Mouse (Mus musculus): ENCODE results near the gene Vmn2r114. TPM values are rescaled to one million over a fixed set of nuclear protein-coding genes. Genes with fewer than 3 reads are reported as not detected.
"Not testable (repeated sequence)": the region's sequence is repeated elsewhere in the genome, so short reads cannot be mapped to it uniquely, and the experiment has no call there.

The Vmn2r114 gene
- total RNA-seq (2014; fragmentation: Nextera tagmentation) (not detected in 2 replicates), total RNA-seq (2017) (not detected in 2 replicates)

DNA sequence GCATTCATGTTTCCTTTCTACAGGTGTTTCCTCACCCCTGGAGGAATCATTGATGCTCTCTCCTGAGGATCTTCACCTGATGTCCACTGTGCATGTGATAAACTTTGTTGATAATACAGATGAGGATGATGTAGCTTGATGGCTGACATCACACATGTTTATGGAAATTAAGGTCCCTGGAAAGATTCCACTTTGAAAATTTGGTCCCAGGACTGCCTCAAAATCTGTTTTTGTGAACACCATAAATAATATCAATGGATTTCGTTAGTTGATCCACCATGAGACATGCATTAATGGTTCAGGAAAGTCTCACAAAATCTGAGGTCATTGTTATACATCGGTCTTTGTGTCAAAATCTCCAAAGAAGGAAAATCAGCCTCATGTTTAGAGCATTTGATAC lies at the start of gene Vmn2r114:
Gene Vmn2r114 (minus strand): TSS at position 101 of the 400 bp plus-strand sequence.
- not testable (repeated sequence) for ATAC-seq (replicated peaks; ENCODE audit: poor library complexity, severe bottlenecking)

DNA sequence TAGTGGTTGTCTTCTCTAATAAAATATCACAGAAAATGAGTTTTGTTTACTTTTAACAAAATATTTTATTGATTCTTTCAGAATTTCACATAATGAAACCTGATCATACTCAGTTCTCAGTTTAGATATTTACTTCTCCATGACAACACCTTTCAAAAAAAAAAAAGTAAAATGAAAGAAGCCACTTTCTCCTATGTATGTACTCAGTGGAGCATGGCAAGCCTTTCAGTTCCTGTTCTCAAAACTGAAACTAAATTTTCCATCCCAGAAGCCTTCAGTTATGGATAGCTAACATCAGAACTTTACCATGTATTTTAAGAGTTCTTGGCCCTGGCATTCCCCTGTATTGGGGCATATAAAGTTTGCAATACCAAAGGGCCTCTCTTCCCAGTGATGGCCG lies 39.3 kb upstream of the Vmn2r114 start:
- no peak for ATAC-seq (replicated peaks; ENCODE audit: poor library complexity, severe bottlenecking)

DNA sequence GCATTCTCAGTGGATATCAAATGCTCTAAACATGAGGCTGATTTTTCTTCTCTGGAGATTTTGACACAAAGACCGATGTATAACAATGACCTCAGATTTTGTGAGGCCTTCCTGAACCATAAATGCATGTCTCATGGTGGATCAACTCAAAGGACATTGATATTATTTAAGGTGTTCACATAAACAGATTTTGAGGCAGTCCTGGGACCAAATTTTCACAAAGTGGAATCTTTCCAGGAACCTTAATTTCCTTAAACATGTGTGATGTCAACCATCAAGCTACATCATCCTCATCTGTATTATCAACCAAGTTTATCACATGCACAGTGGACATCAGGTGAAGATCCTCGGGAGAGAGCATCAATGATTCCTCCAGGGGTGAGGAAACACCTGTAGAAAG lies 31.1 kb upstream of the Vmn2r114 start, which contains the start of gene Vmn2r115:
Gene Vmn2r115 (plus strand): TSS at position 301 of the 400 bp plus-strand sequence.
- ATAC-seq (replicated peaks; ENCODE audit: poor library complexity, severe bottlenecking): not testable (repeated sequence)

DNA sequence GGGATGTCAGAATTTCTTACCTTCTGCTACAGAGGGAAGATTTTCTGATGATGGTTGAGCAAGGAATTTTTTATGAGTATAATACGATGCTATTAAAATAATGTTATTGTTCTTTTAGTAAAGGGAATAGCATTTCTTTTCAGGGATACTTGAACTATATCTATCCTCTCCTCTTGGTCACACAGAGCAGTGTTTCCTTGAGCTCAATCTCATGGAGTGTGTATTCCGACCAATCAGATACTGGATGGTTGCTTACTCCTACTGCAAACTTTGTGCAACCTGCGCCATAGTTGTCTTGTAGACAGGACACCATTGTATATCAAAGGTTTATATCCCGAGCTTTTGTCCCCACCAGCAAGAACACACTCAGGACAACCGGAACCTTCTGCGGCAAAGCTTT lies 18.3 kb upstream of the Vmn2r114 start:
- no peak for ATAC-seq (replicated peaks; ENCODE audit: poor library complexity, severe bottlenecking)

Other genes starting within 250 kb of the Vmn2r114 start
- gene Zfp40, start 119.3 kb downstream of the Vmn2r114 start, total RNA-seq (2014; fragmentation: Nextera tagmentation): 4.9 and 16.2 TPM in 2 replicates
- 5.7 and 17.1 TPM in 2 replicates for gene Zfp40, start 119.3 kb downstream of the Vmn2r114 start, total RNA-seq (2017)
- gene Vmn2r115, start 31.2 kb upstream of the Vmn2r114 start, total RNA-seq (2014; fragmentation: Nextera tagmentation): not detected in 2 replicates
- not detected in 2 replicates for gene Vmn2r115, start 31.2 kb upstream of the Vmn2r114 start, total RNA-seq (2017)
- not detected in 2 replicates for gene Vmn2r116, start 72.1 kb upstream of the Vmn2r114 start, total RNA-seq (2014; fragmentation: Nextera tagmentation)
- gene Vmn2r116, start 72.1 kb upstream of the Vmn2r114 start, total RNA-seq (2017): not detected in 2 replicates
- gene Vmn2r117, start 167.2 kb upstream of the Vmn2r114 start, total RNA-seq (2014; fragmentation: Nextera tagmentation): not detected in 2 replicates
- not detected in 2 replicates for gene Vmn2r117, start 167.2 kb upstream of the Vmn2r114 start, total RNA-seq (2017)

Data from granulocyte monocyte progenitor cell, adult 5-6 weeks (primary cell).